Mouse (Mus musculus) erythroid progenitor cell, adult 5-6 weeks (primary cell): ENCODE measurements around the gene Bco1. TPM values are rescaled to one million over a fixed set of nuclear protein-coding genes. Genes with fewer than 3 reads are reported as not detected.
A peak's percentile ranks its signal among the peaks of the same experiment; 100 is the strongest.

Experiments
- ATAC-seq: replicated peaks from 2 replicates; pipeline ENCODE4 v1.8.0; 2016; ENCODE audit warnings: moderate number of reproducible peaks, mild to moderate bottlenecking, moderate TSS enrichment, inconsistent platforms; ENCODE audit not compliant: poor library complexity, low FRiP score, severe bottlenecking
- total RNA-seq, 2 experiments: library from RNA; stranded (forward) in 1 of 2; stranded (reverse) in 1 of 2; fragments of 150-400 nt in 1 of 2; fragments of 186-747, 209-891 nt in 1 of 2; gene quantifications; 2 replicates each; pipeline versions ENCODE4 v1.2.3 to v1.2.4; 2015 to 2017; ENCODE audit warnings: low replicate concordance in 2 of 2

The Bco1 gene
- total RNA-seq, 2 experiments from 2014 or later, result not detected

DNA sequence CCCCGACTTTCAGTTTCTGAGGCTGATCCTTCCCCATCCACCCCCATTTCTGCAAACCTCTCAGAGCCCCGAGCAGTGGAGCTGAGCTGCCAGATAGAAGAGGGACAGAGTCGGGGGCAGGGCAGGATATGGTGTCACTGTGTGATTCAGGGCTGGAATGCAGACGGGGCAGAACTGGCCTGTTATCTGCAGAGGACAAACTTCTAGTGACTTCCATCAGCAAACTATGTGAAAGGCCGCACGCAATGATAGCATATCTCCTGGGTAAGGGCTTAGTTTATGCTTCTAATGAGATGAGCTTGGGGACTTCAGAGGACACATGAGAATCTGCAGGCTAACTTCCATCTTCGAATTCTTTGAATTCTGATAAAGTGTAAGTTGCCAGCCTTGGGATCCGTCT lies 10.1 kb upstream of the Bco1 start:
- ATAC-seq, result peak; percentile 79

DNA sequence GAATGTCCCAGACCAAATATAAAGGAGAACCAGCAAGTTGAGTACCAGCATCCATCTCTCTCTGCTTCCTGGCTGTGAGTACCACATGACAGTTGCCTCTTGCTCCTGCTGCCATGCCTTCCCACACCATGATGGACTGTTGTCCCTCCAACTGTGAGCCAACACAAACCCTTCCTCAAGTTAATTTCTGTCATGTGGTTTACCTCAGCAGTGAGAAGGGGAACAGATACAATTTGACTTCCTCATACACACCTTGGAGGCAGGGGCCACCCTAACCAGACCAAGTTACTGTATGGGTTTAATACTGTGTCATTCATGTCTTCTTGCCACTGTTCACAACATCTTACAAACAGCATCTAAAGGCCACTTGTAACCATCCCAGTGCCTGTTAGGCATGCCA lies 8.6 kb upstream of the Bco1 start:
- no peak for ATAC-seq

DNA sequence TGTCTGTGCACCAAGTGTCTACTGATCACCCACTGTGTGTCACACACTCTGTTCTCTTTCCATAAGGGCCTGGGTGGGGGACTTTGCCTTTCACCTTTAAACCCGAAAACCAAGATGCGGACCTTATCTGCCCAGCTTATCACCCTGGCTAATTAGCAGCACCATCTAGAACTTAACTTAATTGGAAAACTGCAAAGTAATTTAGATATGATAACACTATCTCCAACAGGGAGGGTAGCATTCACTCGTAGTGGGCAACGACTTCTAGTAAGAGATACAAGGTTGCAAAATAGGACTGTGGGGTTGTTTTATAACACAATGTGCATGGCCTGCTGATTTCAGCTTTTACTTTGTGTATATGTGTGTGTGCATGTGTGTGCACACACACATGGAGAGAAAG lies 5.9 kb upstream of the Bco1 start:
- ATAC-seq, result no peak

DNA sequence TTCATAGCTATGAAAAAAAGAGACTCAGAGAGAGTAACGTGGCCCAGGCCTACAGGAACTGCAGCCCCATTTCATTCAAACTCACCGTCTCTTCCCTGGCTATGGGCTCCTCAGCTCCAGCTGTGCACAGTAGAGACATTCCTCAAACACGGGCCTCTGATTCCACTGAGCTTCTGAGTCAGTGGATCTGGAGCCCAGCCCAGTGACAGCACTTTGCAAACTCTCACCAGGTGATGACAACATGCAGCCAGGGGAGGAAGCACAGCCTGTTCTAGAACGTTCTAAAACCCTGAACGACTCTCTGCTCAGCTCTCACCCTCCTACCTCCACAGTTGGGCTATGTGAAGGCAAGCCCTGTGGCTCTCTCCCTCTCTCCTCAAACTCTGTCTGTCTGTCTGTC lies 1.6 kb upstream of the Bco1 start:
- ATAC-seq, result no peak

DNA sequence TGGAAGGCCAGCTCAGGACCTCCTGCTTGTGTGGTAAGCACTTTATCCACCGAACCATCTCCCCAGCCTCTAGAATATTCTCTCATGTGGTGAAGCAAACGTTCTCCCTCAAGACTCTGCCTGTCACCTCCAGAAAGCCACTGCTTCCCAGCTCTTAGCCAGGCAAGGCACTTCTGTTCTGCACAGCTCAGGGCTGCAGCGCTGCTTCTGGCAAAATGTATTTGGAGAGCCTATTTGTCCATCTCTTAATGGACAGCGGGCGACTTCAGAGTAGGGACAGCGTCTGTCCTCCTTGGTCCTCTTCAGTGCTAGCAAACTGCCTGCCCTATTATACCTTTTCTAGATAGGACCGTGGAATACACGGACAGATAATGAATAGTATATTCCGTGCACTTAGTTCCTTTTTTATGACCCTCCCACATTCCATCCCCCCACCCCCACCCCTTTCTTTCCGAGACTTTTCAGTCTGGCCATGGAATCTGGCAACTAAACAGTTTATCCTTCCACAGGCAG lies 1.5 kb downstream of the Bco1 start:
- ATAC-seq, result no peak

DNA sequence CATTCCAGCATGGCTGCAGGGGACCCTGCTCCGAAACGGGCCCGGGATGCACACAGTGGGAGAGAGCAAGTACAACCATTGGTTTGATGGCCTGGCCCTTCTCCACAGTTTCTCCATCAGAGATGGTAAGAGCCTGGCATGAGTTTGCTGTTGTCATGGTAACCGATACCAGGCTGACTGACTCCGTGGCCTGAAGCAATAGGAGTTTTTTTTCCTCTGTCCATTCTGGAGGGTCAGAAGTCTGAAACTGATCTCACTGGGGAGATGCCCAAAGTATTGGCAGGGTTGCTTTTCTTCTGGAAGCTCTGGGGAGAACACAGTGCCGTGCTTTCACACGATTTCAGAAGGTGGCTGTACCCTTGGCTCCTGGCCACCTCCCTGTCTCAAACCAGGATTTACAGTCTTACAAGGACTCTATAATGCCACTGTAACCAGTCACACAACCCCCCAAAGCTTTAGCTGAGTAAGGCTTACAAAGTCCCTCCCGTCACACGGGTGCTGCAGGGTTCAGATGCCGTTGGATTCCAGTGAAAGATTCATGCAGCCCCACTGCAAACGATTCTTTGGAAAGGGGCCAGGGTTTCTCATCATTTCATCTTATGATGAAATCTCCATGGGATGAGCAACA lies 2.0 kb downstream of the Bco1 start:
- ATAC-seq, result no peak

DNA sequence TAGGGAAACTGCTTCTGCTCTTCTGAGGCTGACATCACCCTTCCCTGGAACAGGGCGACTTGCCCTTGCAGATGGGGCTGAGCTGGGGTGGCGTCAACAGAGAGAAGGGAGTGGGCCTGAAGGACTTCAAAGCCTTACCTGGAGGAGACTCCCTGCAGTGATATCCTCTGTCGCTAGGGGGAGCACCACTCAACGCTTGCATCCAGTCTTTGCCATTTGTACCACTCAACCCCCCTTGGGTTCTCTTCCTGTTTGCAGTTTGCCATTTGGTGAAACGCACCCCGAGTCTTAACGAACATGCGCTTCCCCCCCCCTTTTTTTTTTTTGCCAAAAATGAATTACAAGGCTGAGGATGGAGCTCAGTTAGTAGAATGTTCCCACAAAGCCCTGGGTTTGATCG lies 11.9 kb downstream of the Bco1 start:
- ATAC-seq, result peak; percentile 73

DNA sequence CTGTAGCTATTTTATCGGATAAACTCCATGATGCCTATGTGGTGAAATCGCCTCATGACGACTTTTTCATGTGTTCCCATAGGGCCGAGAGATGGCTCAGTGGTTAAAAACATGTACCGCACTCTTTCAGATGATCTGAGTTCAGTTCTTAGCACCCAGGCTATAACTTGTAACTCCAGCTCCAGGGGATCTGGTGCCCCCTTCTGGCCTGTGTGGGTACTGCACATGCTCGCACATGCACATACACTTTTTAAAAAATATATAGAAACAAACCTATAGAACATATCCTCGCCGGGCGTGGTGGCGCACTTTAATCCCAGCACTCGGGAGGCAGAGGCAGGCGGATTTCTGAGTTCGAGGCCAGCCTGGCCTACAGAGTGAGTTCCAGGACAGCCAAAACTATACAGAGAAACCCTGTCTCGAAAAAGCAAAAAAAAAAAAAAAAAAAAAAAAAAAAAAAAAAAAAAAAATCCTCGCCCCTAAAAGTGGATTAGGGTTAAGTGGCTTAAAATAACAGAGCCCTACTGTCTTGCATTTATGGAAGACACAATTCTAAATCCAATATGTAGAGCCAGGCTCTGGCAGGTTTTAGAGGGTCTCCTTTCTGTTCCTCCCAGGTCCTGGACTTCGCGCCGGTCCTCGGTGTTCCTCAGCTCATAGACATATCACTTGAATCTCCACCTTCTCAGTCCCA lies 13.5 kb downstream of the Bco1 start:
- no peak for ATAC-seq

DNA sequence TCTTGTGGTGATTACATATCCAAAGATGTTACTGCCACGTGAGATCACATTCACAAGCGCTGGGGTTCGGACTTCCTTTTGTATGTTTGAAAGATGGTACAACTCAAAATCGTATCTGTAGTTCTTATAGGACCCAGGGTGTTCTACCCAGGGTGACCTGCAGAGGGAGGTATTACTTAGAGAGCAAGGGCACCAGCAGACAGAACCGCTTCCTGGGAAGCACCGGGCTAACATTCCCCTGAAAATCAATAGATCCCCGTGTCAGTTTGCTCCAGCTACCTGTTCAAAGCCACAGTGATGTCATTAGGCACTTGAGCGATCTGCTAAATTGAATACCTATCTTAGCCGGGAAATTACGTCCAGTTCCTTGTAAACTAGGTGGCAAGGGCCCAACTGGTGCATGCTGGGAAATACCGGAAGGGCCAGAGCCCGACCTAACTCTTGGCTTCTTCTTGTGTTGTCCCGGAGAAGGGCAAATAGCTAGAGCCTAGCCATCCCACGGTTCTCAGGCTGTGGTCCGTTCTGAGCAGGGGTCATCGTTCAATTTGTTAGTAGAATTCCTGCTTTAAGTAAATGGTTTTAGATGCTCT lies 14.2 kb downstream of the Bco1 start:
- ATAC-seq, result peak; percentile 56

DNA sequence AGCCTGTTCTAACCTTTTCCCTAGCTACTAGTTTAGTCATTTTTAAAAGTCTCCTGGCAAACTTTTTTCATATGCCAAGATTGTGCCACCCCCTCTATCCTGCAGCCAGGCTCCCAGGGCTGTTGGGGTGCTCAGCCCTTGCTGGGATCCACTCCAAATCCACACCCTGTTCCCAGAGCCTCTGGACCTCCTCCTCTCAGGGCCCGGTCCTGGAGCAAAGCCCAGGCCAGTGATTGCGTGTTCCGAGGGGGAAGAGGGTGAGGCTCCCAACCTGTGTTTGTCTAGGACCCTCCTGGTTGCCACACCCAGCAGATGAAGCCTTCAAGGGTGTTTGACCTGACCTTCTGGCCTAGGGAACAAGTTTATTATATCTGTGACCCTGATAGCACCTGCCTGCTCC lies 16.0 kb downstream of the Bco1 start:
- no peak for ATAC-seq

DNA sequence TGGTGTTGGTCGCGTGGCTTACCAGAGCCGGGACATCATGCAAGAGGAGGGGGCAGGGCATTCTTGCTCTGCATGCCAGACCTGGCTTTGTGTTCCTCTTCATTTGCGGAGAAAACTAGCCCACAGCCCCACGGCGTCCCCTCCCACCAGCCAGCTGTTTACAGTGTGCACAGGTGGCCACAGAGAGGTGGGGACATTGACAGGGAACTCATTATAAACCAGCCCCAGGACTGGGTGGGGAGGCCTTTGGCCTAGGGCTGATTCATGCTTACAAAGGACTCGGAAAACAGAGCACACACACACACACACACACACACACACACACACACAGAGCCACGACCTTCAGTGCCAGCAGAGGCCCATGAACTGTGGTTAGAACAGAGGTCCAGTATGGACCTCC lies 16.6 kb downstream of the Bco1 start:
- ATAC-seq, result no peak

DNA sequence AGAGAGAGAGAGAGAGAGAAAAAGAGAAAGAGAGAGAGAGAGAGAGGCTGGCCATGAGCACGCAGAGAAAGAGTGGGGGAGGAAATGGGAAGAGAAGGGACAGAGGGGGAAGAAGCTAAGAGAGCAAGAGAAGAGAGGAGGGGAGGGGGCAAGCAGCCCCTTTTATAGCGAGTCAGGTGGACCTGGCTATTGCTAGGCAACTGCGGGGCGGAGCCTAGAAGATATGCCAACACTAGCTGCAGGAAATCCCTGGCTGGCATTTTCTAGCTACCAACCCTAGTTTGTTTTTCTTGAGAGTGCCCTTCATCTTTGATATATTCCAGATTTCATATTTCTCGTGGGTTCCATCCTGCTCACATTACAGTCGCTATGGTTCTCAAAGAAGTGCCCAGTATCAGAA lies 19.4 kb downstream of the Bco1 start:
- no peak for ATAC-seq

DNA sequence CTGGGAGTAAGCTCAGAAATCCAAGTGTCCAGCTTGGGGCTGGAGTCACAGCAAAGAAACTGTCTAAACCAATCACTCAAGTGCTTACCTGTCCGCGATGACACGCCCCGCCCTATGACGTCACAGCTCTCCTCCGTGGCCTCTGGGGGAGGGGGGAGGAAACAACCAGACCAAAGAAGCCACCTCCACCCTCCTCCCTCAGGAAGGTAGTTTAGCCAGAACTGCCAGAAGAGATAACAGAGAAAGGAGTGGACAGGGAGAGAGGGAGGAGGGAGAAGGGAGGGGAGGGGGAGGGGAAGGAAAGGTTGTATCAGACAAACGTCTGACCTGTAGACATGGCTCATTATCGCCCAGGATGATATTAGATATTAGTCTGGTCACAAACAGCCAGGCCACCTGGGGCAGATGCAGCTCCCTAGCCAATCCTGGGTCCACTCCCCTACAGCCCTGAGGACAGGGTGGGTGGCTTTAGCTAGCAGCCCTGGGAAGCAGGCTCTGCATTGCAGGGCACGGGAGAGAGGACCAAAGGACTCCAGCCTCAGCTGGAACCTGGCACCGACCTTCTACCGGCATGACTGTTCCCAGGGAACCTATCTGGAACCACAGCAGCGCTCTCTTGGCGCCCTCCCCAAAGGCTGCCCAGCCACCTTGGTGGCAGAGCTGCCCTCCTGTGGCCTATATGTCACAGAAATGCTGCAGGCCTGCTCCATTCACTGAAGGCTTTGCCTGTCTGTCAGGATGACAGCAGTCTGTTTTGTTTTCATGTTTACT lies 20.2 kb downstream of the Bco1 start:
- peak; percentile 66 for ATAC-seq

DNA sequence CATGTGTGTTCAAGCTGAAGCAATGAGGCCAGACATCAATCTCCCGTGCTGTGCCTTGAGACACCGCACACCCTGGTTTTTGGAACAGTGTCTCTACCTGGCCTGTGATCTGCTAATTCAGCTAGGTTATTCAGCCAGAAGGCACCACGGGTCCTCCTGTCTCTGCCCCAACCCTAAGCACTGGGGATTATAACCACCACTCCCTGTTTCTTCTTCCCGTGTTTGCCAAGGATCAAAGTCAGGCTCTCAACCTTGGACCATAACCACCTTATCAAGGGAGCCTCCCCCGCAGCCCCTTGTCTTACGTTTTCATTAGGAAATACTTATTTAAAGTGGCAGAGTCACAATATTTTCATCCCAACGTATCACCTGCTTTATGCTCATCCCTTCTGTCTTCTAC lies 20.9 kb downstream of the Bco1 start:
- no peak; the same call in 1 of the 2 replicates for ATAC-seq

DNA sequence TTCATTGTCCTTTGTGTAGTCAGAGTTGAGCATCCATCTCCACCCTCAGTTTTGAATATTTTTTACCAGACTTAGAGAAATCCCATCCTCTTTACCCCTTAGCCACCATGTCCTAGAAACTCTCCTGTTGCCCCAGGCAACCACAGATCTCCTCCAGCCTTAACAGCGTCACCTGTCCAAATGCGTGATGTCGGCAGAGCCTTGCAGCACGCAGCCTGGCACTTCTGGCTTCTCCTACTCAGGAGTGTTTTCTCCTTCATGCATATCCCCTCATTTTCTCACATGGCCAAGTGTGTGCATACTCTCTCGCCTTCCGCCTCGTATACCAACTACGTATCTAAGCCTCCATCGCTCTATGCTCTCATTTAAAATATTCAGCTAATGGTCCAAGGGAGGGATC lies 22.8 kb downstream of the Bco1 start:
- no peak for ATAC-seq

DNA sequence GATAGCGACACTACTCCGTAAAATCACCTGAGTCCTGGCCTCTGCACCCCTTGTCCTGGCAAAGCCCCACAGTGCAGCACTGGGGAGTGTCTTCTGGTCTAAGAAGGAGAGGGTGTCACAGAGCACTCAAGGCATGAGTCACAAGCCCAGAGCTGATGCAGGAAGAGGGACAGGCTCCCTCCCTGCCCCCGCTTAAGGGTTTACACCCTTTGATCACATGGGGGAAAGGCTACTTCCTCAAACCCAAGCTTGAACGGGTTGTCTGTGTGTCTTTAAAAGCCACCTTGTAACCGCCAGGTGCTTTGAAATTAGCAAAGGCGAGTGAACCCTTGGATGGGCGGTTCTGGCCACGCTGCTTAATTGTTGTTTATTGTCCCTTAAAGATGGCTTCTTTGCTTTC lies 25.6 kb downstream of the Bco1 start:
- ATAC-seq, result no peak

DNA sequence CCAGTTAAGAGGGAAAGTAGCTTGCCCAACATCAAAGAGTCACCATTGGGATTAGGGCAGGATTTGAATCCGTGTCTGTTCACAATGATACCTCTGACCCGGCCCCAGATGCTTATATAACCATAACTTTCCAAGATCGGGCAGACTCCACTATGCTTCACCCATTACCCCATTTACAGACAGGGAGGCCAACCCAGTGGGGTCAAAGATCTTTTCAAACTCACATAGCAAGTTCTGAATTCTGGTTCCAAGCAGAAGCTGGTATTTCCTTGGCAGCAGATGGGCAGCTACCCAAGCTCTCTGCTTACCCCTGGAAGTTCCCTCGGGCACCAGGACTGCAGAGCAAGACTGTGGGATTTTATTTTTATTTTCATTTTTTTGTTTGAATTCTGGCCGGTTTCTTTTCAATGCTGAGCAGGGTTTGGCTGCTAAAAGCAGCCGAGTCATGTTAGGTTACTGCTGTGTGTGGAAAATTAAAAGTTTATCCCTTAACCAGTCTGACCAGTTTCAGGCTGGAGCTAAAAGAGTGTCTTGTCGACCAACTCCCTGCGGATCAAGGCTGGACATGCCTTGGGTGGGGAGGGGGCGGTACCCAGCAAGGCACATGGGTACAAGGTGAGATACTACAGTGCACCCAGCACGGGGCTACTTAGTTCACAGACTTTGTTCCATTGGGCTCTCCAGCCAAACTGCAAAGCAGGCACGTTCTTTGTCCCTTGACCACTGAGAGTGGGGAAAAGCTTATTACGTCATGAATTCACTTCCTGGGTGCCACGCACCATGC lies 28.4 kb downstream of the Bco1 start:
- ATAC-seq, result no peak

DNA sequence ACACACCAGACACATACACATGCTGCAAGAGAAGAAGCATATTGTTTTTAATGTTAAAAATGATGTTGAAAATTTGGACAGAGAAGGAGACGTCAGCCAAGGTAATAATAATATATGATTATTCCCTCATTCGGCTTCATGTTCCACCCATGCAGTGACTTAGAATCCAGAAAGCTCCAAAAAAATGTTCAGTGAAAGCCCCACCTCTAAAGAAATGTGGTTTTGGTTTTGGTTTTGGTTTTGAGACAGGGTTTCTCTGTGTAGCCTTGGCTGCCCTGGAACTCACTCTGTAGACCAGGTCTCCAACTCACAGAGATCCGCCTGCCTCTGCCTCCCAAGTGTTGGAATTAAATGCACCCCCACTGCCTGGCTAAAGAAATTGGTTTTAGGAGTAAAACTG lies 30.2 kb downstream of the Bco1 start:
- no peak for ATAC-seq

DNA sequence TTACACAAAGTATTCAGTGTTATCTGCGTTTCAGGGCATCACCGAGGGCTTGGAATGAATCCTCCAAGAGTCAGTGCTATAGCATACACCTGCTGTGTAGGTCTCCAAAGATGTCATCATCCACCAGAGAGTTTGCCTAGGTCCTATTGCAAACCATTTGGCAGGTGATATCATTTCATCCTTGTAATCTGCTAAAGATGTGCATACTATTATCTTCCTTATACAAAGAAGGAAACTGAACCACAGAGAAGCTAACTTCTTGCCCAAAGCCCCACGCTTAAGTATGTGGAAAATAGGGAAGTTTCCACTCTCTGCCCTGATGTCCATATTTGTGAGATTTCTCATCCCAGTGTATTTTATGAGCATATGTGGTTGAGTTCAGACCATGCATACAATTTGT lies 30.8 kb downstream of the Bco1 start:
- ATAC-seq, result no peak

DNA sequence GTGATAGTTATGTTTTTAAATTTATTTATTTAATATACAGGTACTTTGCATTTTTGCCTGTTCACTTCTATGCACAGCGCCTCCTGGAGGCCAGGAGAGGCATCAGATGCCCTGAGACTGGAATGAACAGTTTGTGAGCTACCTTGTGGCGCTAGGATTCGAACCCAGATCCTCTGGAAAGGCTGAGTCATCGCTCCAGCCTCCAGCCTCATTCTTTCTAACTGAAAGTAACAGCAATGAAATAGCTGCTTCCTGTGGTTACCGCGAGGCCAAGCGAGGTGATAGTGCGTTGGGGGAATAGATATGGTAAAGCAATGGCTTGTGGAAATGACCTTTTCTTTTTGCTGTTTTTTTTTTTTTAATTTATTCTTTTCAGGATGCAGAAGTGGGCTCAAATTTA lies 31.4 kb downstream of the Bco1 start:
- no peak for ATAC-seq
